Mouse (Mus musculus): ENCODE measurements around the gene Itgbl1.

GRCm38 (mm10) chr14:123927903-123928302 lies 268.1 kb downstream of the Itgbl1 start:
- TF ChIP-seq CTCF (IDR thresholded peaks at IDR 0.05; ENCODE audit: borderline replicate concordance, extremely low read depth, insufficient read depth, insufficient read length) (peak; percentile 34; the same call in 1 of the 2 replicates), POLR2A (IDR thresholded peaks at IDR 0.05; ENCODE audit: borderline replicate concordance, extremely low read depth, insufficient read depth, insufficient read length, poor library complexity, severe bottlenecking) (no peak)

Data from brain, embryonic 14.5 days (tissue).